ENCODE assay signal across 10 mouse cellular contexts in genomic region chr13:69488565-69489255, GRCm38 (mm10). TPM values are rescaled to one million over a fixed set of nuclear protein-coding genes. Genes with fewer than 3 reads are reported as not detected.
DNase-seq lines count a peak whose midpoint lies in the region; ATAC-seq and TF ChIP-seq lines count a peak whose summit lies in the region.
"Had no signal": no experiment of that assay in that cellular context is flagged by ENCODE, and none has a peak within 500 bp of the region (broad histone marks: within the 10 kb centered on the region; RNA-seq: fewer than 3 reads in every experiment).

No protein-coding gene starts in this region.

- H3K4me1 ChIP-seq in midbrain, embryonic 11.5 days (ENCODE audit: control insufficient read depth, insufficient read depth, low read length) = no peaks in the 10 kb centered on the region; the same call in 1 of the 2 replicates

- H3K9ac ChIP-seq in midbrain, embryonic 11.5 days (ENCODE audit: low read length) = no peak overlapping the region

- peak overlapping the region; percentile 55 for H3K27ac ChIP-seq in left cerebral cortex, adult 2 months
- no peak overlapping the region for H3K27ac ChIP-seq in midbrain, embryonic 11.5 days (ENCODE audit: low read depth, low read length)
- no peak overlapping the region for H3K27ac ChIP-seq in gastrocnemius, adult 2 months
- H3K27ac ChIP-seq: forebrain, embryonic 12.5 days had no signal

- ATAC-seq in midbrain, embryonic 11.5 days (ENCODE audit: low FRiP score) = no peak

- no peaks in the 10 kb centered on the region for H3K36me3 ChIP-seq in midbrain, embryonic 11.5 days (ENCODE audit: control insufficient read depth, insufficient read depth, low read length)
- H3K36me3 ChIP-seq: forebrain, embryonic 12.5 days had no signal

- WGBS in midbrain, embryonic 11.5 days = 35% methylated on average over 13 of the region's 13 CpGs

- TF ChIP-seq CTCF in left cerebral cortex, adult 2 months (IDR thresholded peaks at IDR 0.05) = no peak
- no peak for TF ChIP-seq CTCF in gastrocnemius, adult 2 months (IDR thresholded peaks at IDR 0.05)

- peak; percentile 3 for DNase-seq in cerebellum, adult 9-10 months
- DNase-seq in cerebellum, postnatal 14 days = no peak
- no peak for DNase-seq in left cerebral cortex, adult 2 months (ENCODE audit: extremely low spot score in 1 of 2, low spot score in 2 of 2)
- no peak for DNase-seq in left cerebral cortex, postnatal 25 days (ENCODE audit: low spot score in 2 of 2)
- DNase-seq in Muller cell, postnatal 12 days (ENCODE audit: inconsistent ontology term) = peak; percentile 82
- DNase-seq in midbrain, embryonic 11.5 days (ENCODE audit: low spot score, missing footprints) = peak; percentile 87
- no peak for DNase-seq in gastrocnemius, adult 2 months
- no peak for DNase-seq in spleen, postnatal 4 days (ENCODE audit: low spot score in 2 of 2)
- DNase-seq: B cell, adult 2 months had no signal

- peaks cover 12% of the 10 kb centered on the region for H3K27me3 ChIP-seq in midbrain, embryonic 11.5 days (ENCODE audit: control insufficient read depth, insufficient read depth, low read length)

- H3K9me3 ChIP-seq in midbrain, embryonic 11.5 days (ENCODE audit: control insufficient read depth, low read length) = no peaks in the 10 kb centered on the region
- H3K9me3 ChIP-seq: forebrain, embryonic 12.5 days had no signal

- H3K4me2 ChIP-seq in midbrain, embryonic 11.5 days = peak overlapping the region; percentile 38; the same call in 1 of the 2 replicates

- intact Hi-C loops in left cerebral cortex, adult 2 months (cut with DNase I) = no loop called here
- intact Hi-C loops in left cerebral cortex, postnatal 25 days (cut with DNase I) = loop anchor here (10.0 kb wide), 2 partner anchors 604 to 674 kb away; no protein-coding TSS in a partner anchor
- intact Hi-C loops in gastrocnemius, adult 2 months (cut with DNase I) = no loop called here

- H3K4me3 ChIP-seq in left cerebral cortex, adult 2 months = no peak overlapping the region
- H3K4me3 ChIP-seq in midbrain, embryonic 11.5 days (ENCODE audit: low read depth, low read length) = no peak overlapping the region
- H3K4me3 ChIP-seq in gastrocnemius, adult 2 months = no peak overlapping the region

RNA-seq across cellular contexts. Expression of gene Nsun2, which starts 44.8 kb away (rescaled TPM):
- 10 to 100 TPM; 83.2 to 93.0 TPM for total RNA-seq in left cerebral cortex, adult 2 months (2021)
- 10 to 100 TPM; 70.9 to 76.9 TPM for total RNA-seq in left cerebral cortex, postnatal 25 days (2021)
- polyA plus RNA-seq in midbrain, embryonic 11.5 days (2014; fragmentation: Nextera tagmentation; extraction: Ambion mirVana) = 122 and 125 TPM in 2 replicates
- total RNA-seq in gastrocnemius, adult 2 months (2021) = 10 to 100 TPM; 45.4 to 51.9 TPM

RNA-seq across cellular contexts. Expression of gene Tent4a, which starts 45.7 kb away (rescaled TPM):
- total RNA-seq in left cerebral cortex, adult 2 months (2021) = 10 to 100 TPM; 46.5 to 48.2 TPM
- 10 to 100 TPM; 40.4 to 42.2 TPM for total RNA-seq in left cerebral cortex, postnatal 25 days (2021)
- polyA plus RNA-seq in midbrain, embryonic 11.5 days (2014; fragmentation: Nextera tagmentation; extraction: Ambion mirVana) = 6.8 and 7.5 TPM in 2 replicates
- 1 to 10 TPM; 5.2 to 7.8 TPM for total RNA-seq in gastrocnemius, adult 2 months (2021)

Comparison
In these comparisons a context has a peak if more than half of its experiments do, and no peak if none do; other contexts are left out.
1. DNase-seq: peak in cerebellum, adult 9-10 months (single experiment), Muller cell, postnatal 12 days (single experiment) and midbrain, embryonic 11.5 days (single experiment); none in cerebellum, postnatal 14 days (0 of 2), left cerebral cortex, adult 2 months (0 of 2), left cerebral cortex, postnatal 25 days (0 of 2), gastrocnemius, adult 2 months (single experiment) and spleen, postnatal 4 days (0 of 2).
2. RNA of gene Tent4a, which starts 45.7 kb away (total RNA-seq): 46.5 to 48.2 TPM in left cerebral cortex, adult 2 months and 40.4 to 42.2 TPM in left cerebral cortex, postnatal 25 days; 5.2 to 7.8 TPM in gastrocnemius, adult 2 months; every median in the first group is over 4 times any median in the second.